Mouse (Mus musculus) midbrain, embryonic 15.5 days (tissue): ENCODE data around the gene Zfp3. TPM values are rescaled to one million over a fixed set of nuclear protein-coding genes. Genes with fewer than 3 reads are reported as not detected.

Experiments
- ATAC-seq: fragments of 200-750 bp; cut with Nextera tagmentation; replicated peaks from 2 replicates; pipeline ENCODE4 v1.8.0; 2017; ENCODE audit warnings: moderate TSS enrichment
- H3K27ac ChIP-seq: fragments of 300-500 bp; sonication (generic); 2 replicates; pipeline ENCODE4 v1.5.1; 2015; ENCODE audit warnings: mild to moderate bottlenecking, inconsistent platforms
- H3K27me3 ChIP-seq: fragments of 300-500 bp; sonication (generic); replicated peaks from 2 replicates; pipeline ENCODE4 v1.6.1; 2015; ENCODE audit warnings: inconsistent platforms
- H3K36me3 ChIP-seq: fragments of 300-500 bp; sonication (generic); replicated peaks from 2 replicates; pipeline ENCODE4 v1.6.1; 2015; ENCODE audit warnings: inconsistent platforms
- H3K4me1 ChIP-seq: fragments of 300-500 bp; sonication (generic); 2 replicates; pipeline ENCODE4 v1.6.1; 2015; ENCODE audit warnings: inconsistent platforms
- H3K4me2 ChIP-seq: fragments of 300-500 bp; sonication (generic); 2 replicates; pipeline ENCODE4 v1.6.1; 2015; ENCODE audit warnings: inconsistent platforms, mild to moderate bottlenecking, moderate library complexity
- H3K4me3 ChIP-seq: fragments of 300-500 bp; sonication (generic); 2 replicates; pipeline ENCODE4 v1.5.1; 2015; ENCODE audit warnings: mild to moderate bottlenecking, inconsistent platforms
- H3K9ac ChIP-seq: fragments of 300-500 bp; sonication (generic); 2 replicates; pipeline ENCODE4 v1.6.1; 2015; ENCODE audit warnings: mild to moderate bottlenecking, inconsistent platforms
- H3K9me3 ChIP-seq: fragments of 300-500 bp; sonication (generic); 2 replicates; pipeline ENCODE4 v1.6.1; 2016; ENCODE audit warnings: inconsistent platforms
- WGBS: fragments of 180-500 bp; shearing (Covaris S2); methylation state at CpG from one replicate; pipeline ENCODE4 v1.1.7; 2015; ENCODE audit warnings: mixed read lengths; 5-methylcytosine and 5-hydroxymethylcytosine counted together
- polyA plus RNA-seq: library from polyadenylated mRNA; unstranded; fragments of >200 nt; fragmentation: Nextera tagmentation; extraction: Ambion mirVana; gene quantifications from 2 replicates; pipeline ENCODE4 v1.2.1, GENCODE M21; 2015

Zfp3 gene
- polyA plus RNA-seq, 1 experiment from 2014 or later, result 16.7 TPM

DNA sequence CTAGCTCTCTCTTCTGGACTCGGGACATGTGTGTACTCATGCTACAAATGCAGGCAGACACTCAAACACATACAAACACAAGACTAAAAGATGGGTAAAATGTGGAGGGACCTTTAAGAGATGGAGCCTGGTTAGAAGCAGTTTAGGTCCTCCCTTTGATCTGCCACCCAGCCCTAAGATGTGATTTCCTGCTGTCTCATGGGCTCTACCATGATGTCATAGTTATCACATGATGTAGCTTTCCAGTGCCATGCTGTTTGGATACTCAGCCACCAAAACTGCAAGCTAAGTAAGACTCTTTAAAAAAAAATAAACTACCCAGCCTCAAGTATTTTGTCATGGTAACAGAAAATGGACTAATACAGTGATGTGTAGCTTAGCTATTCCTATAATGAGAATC is 28.4 kb downstream of the Zfp3 start:
- H3K27me3 ChIP-seq, result no peaks in the 10 kb centered on the region
- no peaks in the 10 kb centered on the region for H3K36me3 ChIP-seq
- ATAC-seq, result no peak
- H3K27ac ChIP-seq, result no peak overlapping the region
- H3K9ac ChIP-seq, result no peak overlapping the region
- H3K9me3 ChIP-seq, result no peaks in the 10 kb centered on the region
- 86% methylated on average over 1 of the region's 1 CpGs for WGBS
- no peak overlapping the region for H3K4me3 ChIP-seq
- H3K4me1 ChIP-seq, result no peaks in the 10 kb centered on the region
- no peak overlapping the region for H3K4me2 ChIP-seq

DNA sequence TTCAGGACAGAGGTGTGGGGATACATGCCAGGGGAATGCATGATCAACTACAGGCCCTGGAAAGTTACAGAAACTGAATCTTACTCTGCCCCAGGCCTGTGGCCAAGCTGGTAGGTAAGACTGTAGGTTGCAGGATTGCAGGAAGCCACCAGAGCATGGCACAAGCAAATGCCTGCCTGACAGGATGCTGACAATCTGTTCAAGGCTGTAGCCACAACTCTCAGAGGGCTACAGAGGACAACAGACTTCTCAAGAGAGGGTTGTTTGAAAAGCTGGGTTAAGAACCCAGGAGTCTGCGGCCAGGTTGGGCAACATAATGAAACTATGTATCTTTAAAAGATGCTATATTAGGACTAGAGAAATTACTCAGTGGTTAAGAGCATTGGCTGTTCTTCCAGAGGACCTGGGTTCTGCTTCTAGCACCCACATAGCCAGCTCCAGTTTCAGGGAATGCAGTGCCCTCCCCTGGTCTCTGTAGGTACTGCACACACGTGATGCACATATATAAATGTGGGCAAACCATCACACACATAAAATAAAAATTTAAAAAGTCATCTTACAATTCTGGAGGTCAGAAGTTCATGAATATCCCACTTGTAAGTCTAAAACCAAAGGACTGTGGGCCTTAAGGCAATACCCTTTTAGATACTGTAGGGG is 38.3 kb downstream of the Zfp3 start:
- H3K27ac ChIP-seq, result no peak overlapping the region
- 85% methylated on average over 2 of the region's 2 CpGs for WGBS
- no peak overlapping the region for H3K4me2 ChIP-seq
- H3K36me3 ChIP-seq, result no peaks in the 10 kb centered on the region
- no peaks in the 10 kb centered on the region for H3K4me1 ChIP-seq
- H3K9me3 ChIP-seq, result no peaks in the 10 kb centered on the region
- H3K4me3 ChIP-seq, result no peak overlapping the region
- H3K27me3 ChIP-seq, result no peaks in the 10 kb centered on the region
- H3K9ac ChIP-seq, result no peak overlapping the region
- no peak for ATAC-seq

DNA sequence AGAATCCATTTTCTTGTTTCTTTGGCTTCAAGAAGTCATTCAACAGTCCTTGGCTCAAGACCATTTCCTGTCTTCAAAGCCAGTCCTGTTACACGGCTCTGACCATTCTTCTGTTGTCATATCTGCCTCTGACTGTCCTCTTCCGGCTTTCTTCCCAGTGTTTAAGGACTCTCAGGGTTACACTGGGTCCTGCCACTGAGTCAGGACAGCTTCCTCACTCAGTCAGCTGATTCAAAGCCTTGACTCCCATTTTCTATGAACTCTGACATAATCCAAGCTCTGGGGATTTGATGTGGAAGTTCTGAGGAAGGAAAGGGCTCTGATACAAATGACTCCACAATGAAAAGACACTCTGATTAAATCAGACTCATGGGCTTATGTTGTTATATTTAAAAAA is 38.9 kb downstream of the Zfp3 start:
- no peak for ATAC-seq
- Histone ChIP-seq H3K27me3 (no peaks in the 10 kb centered on the region), H3K9ac (no peak overlapping the region), H3K36me3 (no peaks in the 10 kb centered on the region), H3K9me3 (no peaks in the 10 kb centered on the region), H3K4me3 (no peak overlapping the region), H3K27ac (no peak overlapping the region), H3K4me1 (no peaks in the 10 kb centered on the region), H3K4me2 (no peak overlapping the region)
- WGBS, result 79% methylated on average over 2 of the region's 2 CpGs

DNA sequence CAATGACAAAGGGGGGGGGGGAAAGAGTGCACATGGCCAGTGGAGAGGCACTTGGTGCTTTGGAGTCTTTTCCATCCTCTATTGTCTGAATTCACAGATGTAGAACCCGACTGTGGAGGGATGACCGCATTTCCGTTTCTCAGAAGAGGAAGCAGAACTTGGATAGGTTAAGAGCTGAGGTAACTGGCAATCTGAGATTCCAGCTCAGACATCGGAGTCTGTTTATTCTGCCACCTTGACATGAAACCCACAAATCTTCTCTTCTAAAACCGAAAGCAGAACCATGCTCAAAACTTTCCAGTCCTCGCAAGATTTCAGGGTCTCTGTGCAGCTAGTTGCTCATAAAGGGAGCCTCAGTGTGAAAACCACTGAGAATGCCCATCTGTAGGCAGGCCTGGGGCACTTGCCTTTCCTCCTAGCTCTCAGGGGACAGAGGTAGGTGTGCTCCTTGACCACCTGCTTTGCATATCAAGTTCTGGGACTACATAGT is 39.7 kb downstream of the Zfp3 start:
- no peaks in the 10 kb centered on the region for H3K36me3 ChIP-seq
- no peaks in the 10 kb centered on the region for H3K9me3 ChIP-seq
- no peak overlapping the region for H3K4me2 ChIP-seq

DNA sequence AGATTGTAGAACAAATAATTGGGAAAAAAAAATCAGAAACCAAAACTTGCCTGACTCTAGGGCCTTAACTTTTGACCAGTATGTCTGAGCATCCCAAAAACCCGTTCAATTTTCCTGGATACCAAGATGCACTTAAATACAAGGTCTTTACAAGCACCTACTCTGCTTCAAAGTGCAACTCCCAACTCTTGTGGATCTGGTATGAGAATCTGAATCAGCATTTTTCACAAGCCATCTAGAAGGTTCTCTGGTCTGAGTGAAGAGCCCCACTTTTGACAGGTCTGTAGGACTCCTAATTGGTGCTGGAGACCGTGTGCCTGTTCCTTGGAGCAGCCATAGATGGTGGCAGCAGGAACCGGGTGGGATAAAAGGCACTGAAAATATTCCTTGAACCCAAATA is 40.4 kb downstream of the Zfp3 start:
- ATAC-seq, result no peak
- H3K9me3 ChIP-seq, result no peaks in the 10 kb centered on the region
- WGBS, result 83% methylated on average over 3 of the region's 3 CpGs
- no peak overlapping the region for H3K27ac ChIP-seq
- no peaks in the 10 kb centered on the region for H3K27me3 ChIP-seq
- H3K4me1 ChIP-seq, result no peaks in the 10 kb centered on the region
- no peak overlapping the region for H3K4me2 ChIP-seq
- no peaks in the 10 kb centered on the region for H3K36me3 ChIP-seq
- H3K9ac ChIP-seq, result no peak overlapping the region
- no peak overlapping the region for H3K4me3 ChIP-seq

More for the DNA sequence above, 39.7 kb downstream of the Zfp3 start:
- no peaks in the 10 kb centered on the region for H3K27me3 ChIP-seq
- no peak overlapping the region for H3K27ac ChIP-seq
- WGBS, result 81% methylated on average over 6 of the region's 6 CpGs
- no peaks in the 10 kb centered on the region for H3K4me1 ChIP-seq
- H3K9ac ChIP-seq, result no peak overlapping the region
- H3K4me3 ChIP-seq, result no peak overlapping the region
- no peak for ATAC-seq

DNA sequence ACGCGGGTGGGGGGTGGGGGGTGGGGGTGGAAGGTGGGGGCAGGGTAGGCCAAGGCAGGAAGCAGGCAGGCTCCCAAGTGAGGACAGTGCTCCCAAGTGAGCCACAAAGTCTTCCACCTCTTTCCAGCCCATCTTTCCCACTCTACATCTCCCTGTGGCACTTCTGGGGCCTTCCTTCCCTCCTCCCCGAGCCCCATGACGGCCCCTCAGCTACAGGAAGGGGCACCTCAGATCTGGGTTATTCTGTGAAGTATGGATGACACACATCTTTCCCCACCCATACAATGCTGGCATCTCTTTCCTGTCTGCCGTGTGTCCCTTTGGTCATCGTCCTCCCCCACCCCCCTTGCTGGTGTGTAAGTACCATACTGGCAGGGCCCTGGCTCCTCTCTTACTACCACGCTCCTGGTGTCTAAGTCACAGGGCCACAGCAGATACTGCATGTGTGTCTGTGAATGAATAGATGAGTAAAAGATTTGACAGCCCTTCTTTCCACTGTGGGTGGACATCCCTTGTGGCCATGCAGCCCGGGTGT is 41.7 kb downstream of the Zfp3 start:
- WGBS, result 79% methylated on average over 8 of the region's 8 CpGs
- H3K36me3 ChIP-seq, result no peaks in the 10 kb centered on the region

DNA sequence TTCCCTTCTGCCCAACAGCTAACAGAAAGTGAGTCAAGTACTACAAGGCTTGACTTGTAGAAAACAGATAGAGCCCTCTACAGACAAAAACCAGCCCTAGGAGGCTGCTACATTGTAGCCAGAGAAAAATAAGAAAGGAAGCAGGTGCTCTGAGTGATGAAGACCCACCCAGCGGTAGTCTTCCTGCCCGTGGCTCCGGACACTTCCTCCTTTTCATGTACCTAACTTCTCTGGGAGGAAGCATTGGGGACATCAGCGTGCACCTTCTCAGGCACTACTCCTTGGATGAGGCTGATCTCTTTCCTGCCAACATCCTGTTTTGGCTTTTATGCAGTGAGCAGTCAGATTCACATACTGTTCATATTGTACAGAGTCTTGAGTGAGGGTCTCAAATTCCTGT is 42.7 kb downstream of the Zfp3 start:
- Histone ChIP-seq H3K27ac (no peak overlapping the region), H3K9ac (no peak overlapping the region), H3K4me3 (no peak overlapping the region), H3K4me2 (no peak overlapping the region), H3K4me1 (no peaks in the 10 kb centered on the region), H3K9me3 (no peaks in the 10 kb centered on the region), H3K27me3 (no peaks in the 10 kb centered on the region), H3K36me3 (no peaks in the 10 kb centered on the region)
- no peak for ATAC-seq
- 84% methylated on average over 4 of the region's 4 CpGs for WGBS

More for the DNA sequence above, 41.7 kb downstream of the Zfp3 start:
- Histone ChIP-seq H3K9ac (no peak overlapping the region), H3K4me1 (no peaks in the 10 kb centered on the region), H3K9me3 (no peaks in the 10 kb centered on the region), H3K4me3 (no peak overlapping the region), H3K27me3 (no peaks in the 10 kb centered on the region), H3K27ac (no peak overlapping the region), H3K4me2 (no peak overlapping the region)
- no peak for ATAC-seq

DNA sequence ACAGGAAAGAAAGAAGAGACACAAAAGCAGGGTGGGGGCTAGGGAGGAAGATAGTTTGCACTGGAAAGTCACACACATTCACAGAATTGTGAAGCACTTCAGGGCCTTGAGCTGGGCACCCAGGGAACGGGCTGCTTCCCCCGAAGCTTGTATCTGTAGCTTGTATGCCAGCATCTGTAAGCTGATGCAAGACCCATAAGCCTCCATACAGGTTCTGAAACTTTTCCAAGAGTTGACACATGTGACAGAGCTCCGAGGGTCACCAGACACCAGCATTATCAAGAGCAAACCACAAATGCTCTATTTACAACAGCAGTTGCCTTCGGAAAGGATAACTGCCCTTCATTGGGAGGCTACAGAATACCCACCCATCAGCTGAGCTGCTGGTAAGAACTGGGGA is 43.6 kb downstream of the Zfp3 start:
- WGBS, result 89% methylated on average over 4 of the region's 4 CpGs
- no peaks in the 10 kb centered on the region for H3K36me3 ChIP-seq
- ATAC-seq, result no peak

DNA sequence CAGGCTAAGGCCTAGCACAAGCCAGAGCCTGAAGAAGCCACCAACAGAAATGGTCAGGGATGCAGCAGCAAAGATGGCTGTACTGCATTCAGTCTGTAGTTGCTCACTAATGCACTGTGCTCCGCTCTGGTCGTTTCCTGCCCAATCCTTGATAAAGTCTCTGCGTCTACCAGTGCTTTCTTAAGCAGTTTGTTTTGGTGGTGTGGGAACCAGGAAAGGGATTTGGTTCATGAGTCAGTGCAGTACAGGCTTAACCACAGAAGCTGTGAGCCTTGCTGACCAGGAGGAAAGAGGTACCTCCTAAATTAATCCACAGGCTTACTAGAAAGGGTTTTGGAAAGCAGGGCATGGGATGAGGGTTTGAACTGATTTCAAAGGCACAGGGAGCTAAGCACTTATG is 44.1 kb downstream of the Zfp3 start:
- 68% methylated on average over 3 of the region's 3 CpGs for WGBS
- no peak overlapping the region for H3K27ac ChIP-seq
- H3K27me3 ChIP-seq, result no peaks in the 10 kb centered on the region
- H3K9ac ChIP-seq, result no peak overlapping the region
- no peaks in the 10 kb centered on the region for H3K4me1 ChIP-seq
- ATAC-seq, result no peak
- no peaks in the 10 kb centered on the region for H3K9me3 ChIP-seq
- H3K36me3 ChIP-seq, result no peaks in the 10 kb centered on the region
- H3K4me2 ChIP-seq, result no peak overlapping the region
- no peak overlapping the region for H3K4me3 ChIP-seq

More for the DNA sequence above, 43.6 kb downstream of the Zfp3 start:
- Histone ChIP-seq H3K27ac (no peak overlapping the region), H3K9me3 (no peaks in the 10 kb centered on the region), H3K4me1 (no peaks in the 10 kb centered on the region), H3K4me3 (no peak overlapping the region), H3K27me3 (no peaks in the 10 kb centered on the region), H3K9ac (no peak overlapping the region), H3K4me2 (no peak overlapping the region)

DNA sequence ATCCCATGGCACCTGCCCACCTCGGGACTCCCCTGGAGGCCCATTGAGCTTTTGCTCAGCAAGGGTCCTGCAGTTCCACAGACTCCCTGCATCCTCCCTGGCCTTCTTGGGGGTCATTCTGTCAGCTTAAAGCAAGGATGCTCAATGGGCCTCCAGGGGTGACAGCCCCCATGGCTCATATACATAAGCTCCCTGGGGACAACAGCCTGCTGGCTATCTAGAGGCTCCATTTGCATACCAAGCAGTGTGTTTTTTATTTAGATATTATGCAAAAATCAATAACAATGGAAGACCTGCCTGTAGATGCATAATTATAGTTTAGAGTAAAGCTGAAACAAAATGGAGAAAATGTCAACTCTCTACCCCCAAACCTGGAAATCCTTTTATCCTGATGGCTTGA is 45.0 kb downstream of the Zfp3 start:
- Histone ChIP-seq H3K27ac (no peak overlapping the region), H3K4me1 (no peaks in the 10 kb centered on the region), H3K4me2 (no peak overlapping the region), H3K4me3 (no peak overlapping the region), H3K9me3 (no peaks in the 10 kb centered on the region), H3K36me3 (no peaks in the 10 kb centered on the region), H3K9ac (no peak overlapping the region), H3K27me3 (no peaks in the 10 kb centered on the region)
- WGBS, result 15% methylated on average over 1 of the region's 1 CpGs
- no peak for ATAC-seq

DNA sequence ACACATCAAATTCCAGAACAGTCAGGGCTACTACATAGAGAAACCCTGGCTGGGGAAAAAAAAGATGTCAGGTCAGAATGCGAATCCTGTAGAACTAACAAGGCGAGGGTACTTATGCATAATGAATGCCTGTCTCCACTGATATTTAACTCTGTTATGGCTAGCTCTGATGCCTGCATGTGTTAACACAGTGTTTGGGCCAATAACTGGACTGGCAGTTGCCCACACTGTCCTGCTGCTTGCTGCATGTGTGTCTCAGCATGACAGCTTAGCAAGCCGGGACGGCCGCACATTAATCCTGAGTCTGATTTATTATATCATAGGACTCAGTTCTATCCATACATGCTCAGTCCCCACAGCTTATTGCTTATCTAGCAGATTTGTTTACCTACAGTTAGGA is 47.0 kb downstream of the Zfp3 start:
- no peaks in the 10 kb centered on the region for H3K4me1 ChIP-seq
- no peak overlapping the region for H3K27ac ChIP-seq
- no peaks in the 10 kb centered on the region for H3K36me3 ChIP-seq
- whole genome bisulfite sequencing, result 83% methylated on average over 5 of the region's 5 CpGs
- no peak overlapping the region for H3K9ac ChIP-seq
- H3K9me3 ChIP-seq, result no peaks in the 10 kb centered on the region
- ATAC-seq, result no peak
- H3K27me3 ChIP-seq, result no peaks in the 10 kb centered on the region
- no peak overlapping the region for H3K4me3 ChIP-seq
- H3K4me2 ChIP-seq, result no peak overlapping the region

DNA sequence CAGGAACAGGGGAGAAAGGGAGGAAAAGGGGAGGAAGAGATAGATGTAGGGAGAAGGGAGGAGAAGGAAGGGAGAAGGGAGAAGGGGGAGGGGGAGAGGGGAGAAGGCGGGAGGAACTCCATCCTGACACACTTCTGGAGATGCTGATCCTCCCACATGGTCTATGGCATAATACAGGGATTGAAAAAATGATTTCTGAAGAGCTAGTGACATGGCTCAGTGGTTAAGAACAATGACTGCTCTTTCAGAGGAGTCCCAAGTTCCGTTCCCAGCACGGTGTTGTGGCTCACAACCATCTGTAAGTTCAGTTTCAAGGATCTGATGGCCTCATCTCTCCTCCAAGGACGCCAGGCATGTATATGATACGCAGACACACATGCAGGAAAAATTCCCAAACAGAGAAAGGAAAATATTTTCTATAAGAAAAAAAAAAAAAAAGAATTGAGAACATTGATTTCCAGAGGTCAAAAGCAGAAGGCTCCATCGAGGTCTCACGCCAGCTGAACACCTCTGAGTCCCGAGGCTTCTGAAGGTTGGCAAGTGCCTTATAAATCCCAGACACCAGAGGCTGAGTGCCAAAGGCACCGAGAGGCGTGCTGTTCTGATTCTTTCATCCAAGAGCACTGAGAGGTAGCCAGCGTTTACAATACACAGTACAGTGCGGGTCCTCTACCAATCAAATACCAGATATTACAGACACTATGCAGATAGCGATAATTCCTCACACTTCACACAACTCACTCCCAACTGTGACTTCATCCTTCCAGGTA is 47.6 kb downstream of the Zfp3 start:
- WGBS, result 68% methylated on average over 13 of the region's 13 CpGs
- Histone ChIP-seq H3K4me3 (no peak overlapping the region), H3K9ac (no peak overlapping the region), H3K27me3 (no peaks in the 10 kb centered on the region), H3K27ac (no peak overlapping the region), H3K36me3 (no peaks in the 10 kb centered on the region), H3K9me3 (no peaks in the 10 kb centered on the region), H3K4me1 (no peaks in the 10 kb centered on the region), H3K4me2 (no peak overlapping the region)
- no peak for ATAC-seq

DNA sequence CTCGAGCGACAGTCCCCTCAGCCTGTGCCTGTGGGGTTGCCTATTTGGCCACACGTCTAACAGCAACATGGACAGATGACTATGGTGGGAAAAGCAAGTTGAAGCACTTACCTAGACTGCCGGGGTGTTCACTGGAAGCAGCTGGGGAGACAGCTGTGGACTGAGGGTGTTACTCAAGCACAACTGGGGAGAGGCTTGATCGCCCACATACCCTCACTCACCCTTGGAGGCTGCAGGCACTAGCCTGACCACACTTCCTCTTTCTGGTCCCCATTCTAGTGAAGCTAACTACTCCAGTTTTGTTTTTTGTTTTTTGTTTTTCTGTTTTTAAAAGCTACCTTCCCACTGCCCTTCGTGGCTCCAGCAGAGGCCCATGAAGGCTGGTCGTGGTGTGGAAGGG is 48.4 kb downstream of the Zfp3 start, which contains the start of gene Scimp:
Scimp (minus strand) TSS at position 222 of the 400 bp plus-strand sequence.
- H3K4me3 ChIP-seq, result no peak within 1 kb of the TSS
- no peak for ATAC-seq
- H3K9me3 ChIP-seq, result no peaks in the 10 kb centered on the region
- no peaks in the 10 kb centered on the region for H3K27me3 ChIP-seq
- H3K4me2 ChIP-seq, result no peak within 1 kb of the TSS
- H3K9ac ChIP-seq, result no peak within 1 kb of the TSS
- no peaks in the 10 kb centered on the region for H3K36me3 ChIP-seq
- H3K4me1 ChIP-seq, result no peaks in the 10 kb centered on the region
- WGBS, result 82% methylated on average over 7 of the region's 7 CpGs
- no peak within 1 kb of the TSS for H3K27ac ChIP-seq
